Mouse (Mus musculus) liver, postnatal 0 days (tissue): ENCODE data around the gene Dpy19l3.

Source experiments
- CTCF ChIP-seq: sonication (generic); IDR thresholded peaks from 2 replicates; pipeline ENCODE4 v1.5.1; 2016; ENCODE audit warnings: antibody characterized with exemption, low read depth
- EP300 ChIP-seq: IDR thresholded peaks from 2 replicates; pipeline ENCODE4 v1.6.1; 2016; ENCODE audit warnings: antibody characterized with exemption, low read depth, mild to moderate bottlenecking

DNA sequence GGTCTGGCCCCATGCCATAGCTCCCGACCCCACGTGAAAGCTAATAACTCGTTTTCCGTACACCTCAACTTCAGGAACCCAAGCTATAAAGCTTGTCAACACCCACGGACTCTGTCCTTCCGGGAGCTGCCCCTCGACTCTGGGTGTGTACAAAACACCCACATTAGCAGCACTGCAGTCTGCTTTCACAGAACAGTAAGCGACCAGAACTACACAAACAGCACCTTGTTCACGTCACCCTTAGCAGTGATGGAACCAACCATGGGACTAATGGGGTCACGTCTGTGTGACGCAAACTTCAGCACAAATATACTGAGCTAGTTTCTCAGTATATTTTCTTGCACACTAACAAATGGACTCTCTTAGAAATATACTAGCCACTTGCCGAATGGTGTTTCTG, 19.9 kb upstream of the Dpy19l3 start:
- TF ChIP-seq CTCF = no peak
- no peak for TF ChIP-seq EP300
